ENCODE assay signal across 8 mouse cellular contexts in genomic region chr9:14613308-14614204, GRCm38 (mm10). TPM values are rescaled to one million over a fixed set of nuclear protein-coding genes. Genes with fewer than 3 reads are reported as not detected.
A peak's percentile ranks its signal among the peaks of the same experiment; 100 is the strongest.
DNase-seq lines count a peak whose midpoint lies in the region; ATAC-seq and TF ChIP-seq lines count a peak whose summit lies in the region.

No protein-coding gene starts in this region.

- peak overlapping the region; percentile 88 for H3K4me3 ChIP-seq in neural tube, embryonic 11.5 days (ENCODE audit: low read depth, low read length)
- peak overlapping the region; percentile 70 for H3K4me3 ChIP-seq in forebrain, postnatal 0 days (ENCODE audit: low read depth, low read length)
- H3K4me3 ChIP-seq in limb, embryonic 11.5 days (ENCODE audit: low read depth, low read length), result peak overlapping the region; percentile 94
- peak overlapping the region; percentile 81 for H3K4me3 ChIP-seq in olfactory bulb, adult 2 months (ENCODE audit: insufficient read depth, low read depth, low read length)

- no peaks in the 10 kb centered on the region for H3K9me3 ChIP-seq in neural tube, embryonic 11.5 days (ENCODE audit: control insufficient read depth, low read length)
- H3K9me3 ChIP-seq in forebrain, postnatal 0 days (ENCODE audit: low read length), result no peaks in the 10 kb centered on the region
- no peaks in the 10 kb centered on the region for H3K9me3 ChIP-seq in limb, embryonic 11.5 days (ENCODE audit: control insufficient read depth, low read length)

- H3K9ac ChIP-seq in neural tube, embryonic 11.5 days (ENCODE audit: low read length), result peak overlapping the region; percentile 98
- H3K9ac ChIP-seq in forebrain, postnatal 0 days, result peak overlapping the region; percentile 78
- H3K9ac ChIP-seq in limb, embryonic 11.5 days (ENCODE audit: low read length), result peak overlapping the region; percentile 98

- no peak for TF ChIP-seq POLR2A in olfactory bulb, adult 2 months (IDR thresholded peaks at IDR 0.05; ENCODE audit: insufficient read depth, low read depth, low read length)

- ATAC-seq in neural tube, embryonic 11.5 days (ENCODE audit: insufficient read depth, low FRiP score, low TSS enrichment), result peak; percentile 13; the same call in 1 of the 2 replicates
- peak; percentile 1; the same call in 1 of the 2 replicates for ATAC-seq in forebrain, postnatal 0 days
- ATAC-seq in limb, embryonic 11.5 days (ENCODE audit: insufficient number of reproducible peaks, low FRiP score, low TSS enrichment, low read depth), result no peak

- peak; percentile 38 for DNase-seq in neural tube, embryonic 11.5 days (ENCODE audit: low spot score)
- no peak for DNase-seq in neural tube, embryonic 10.5 days (ENCODE audit: extremely low spot score, low spot score)
- no peak for DNase-seq in forebrain, postnatal 0 days
- DNase-seq in limb, embryonic 11.5 days (ENCODE audit: low spot score), result no peak
- DNase-seq in spleen, postnatal 14 days (ENCODE audit: low spot score in 2 of 2), result no peak
- DNase-seq in gastrocnemius, postnatal 14 days, result no peak
- DNase-seq in left cerebral cortex, postnatal 14 days (ENCODE audit: low spot score in 2 of 2), result no peak

- no peak for TF ChIP-seq CTCF in forebrain, postnatal 0 days (IDR thresholded peaks at IDR 0.05; ENCODE audit: low read depth)
- no peak for TF ChIP-seq CTCF in olfactory bulb, adult 2 months (IDR thresholded peaks at IDR 0.05; ENCODE audit: insufficient read depth, low read depth, low read length)

- peaks cover 13% of the 10 kb centered on the region for H3K4me1 ChIP-seq in neural tube, embryonic 11.5 days (ENCODE audit: control insufficient read depth, insufficient read depth, low read length)
- peaks cover 30% of the 10 kb centered on the region for H3K4me1 ChIP-seq in forebrain, postnatal 0 days (ENCODE audit: insufficient read depth)
- H3K4me1 ChIP-seq in limb, embryonic 11.5 days (ENCODE audit: control insufficient read depth, insufficient read depth, low read length), result peaks cover 22% of the 10 kb centered on the region
- peaks cover 15% of the 10 kb centered on the region for H3K4me1 ChIP-seq in olfactory bulb, adult 2 months (ENCODE audit: control insufficient read depth, insufficient read depth, low read length)

- 15% methylated on average over 15 of the region's 15 CpGs for WGBS in neural tube, embryonic 11.5 days
- WGBS in forebrain, postnatal 0 days, result 6% methylated on average over 15 of the region's 15 CpGs
- WGBS in limb, embryonic 11.5 days, result 10% methylated on average over 15 of the region's 15 CpGs
- 8% methylated on average over 15 of the region's 15 CpGs for WGBS in olfactory bulb, adult 2 months

- H3K27me3 ChIP-seq in neural tube, embryonic 11.5 days (ENCODE audit: control insufficient read depth, insufficient read depth, low read length), result no peaks in the 10 kb centered on the region
- no peaks in the 10 kb centered on the region for H3K27me3 ChIP-seq in forebrain, postnatal 0 days (ENCODE audit: insufficient read depth, low read length)
- H3K27me3 ChIP-seq in limb, embryonic 11.5 days (ENCODE audit: control insufficient read depth, insufficient read depth, low read length), result no peaks in the 10 kb centered on the region

- H3K4me2 ChIP-seq in neural tube, embryonic 11.5 days (ENCODE audit: low read depth), result peak overlapping the region; percentile 86
- peak overlapping the region; percentile 89 for H3K4me2 ChIP-seq in forebrain, postnatal 0 days (ENCODE audit: low read depth)
- H3K4me2 ChIP-seq in limb, embryonic 11.5 days (ENCODE audit: low read depth, severe bottlenecking), result peak overlapping the region; percentile 74

- H3K27ac ChIP-seq in neural tube, embryonic 11.5 days (ENCODE audit: low read depth, low read length), result 0 out of 2 replicates have a peak overlapping the region, but pooled peaks have one; percentile 64
- H3K27ac ChIP-seq in forebrain, postnatal 0 days (ENCODE audit: low read depth, low read length), result peak overlapping the region; percentile 79
- H3K27ac ChIP-seq in limb, embryonic 11.5 days (replicated peaks; ENCODE audit: low read depth, low read length), result peak overlapping the region; percentile 81
- H3K27ac ChIP-seq in olfactory bulb, adult 2 months (ENCODE audit: insufficient read depth, low read depth, low read length), result peak overlapping the region; percentile 45

- H3K36me3 ChIP-seq in neural tube, embryonic 11.5 days (ENCODE audit: control insufficient read depth, insufficient read depth, low read length), result no peaks in the 10 kb centered on the region
- H3K36me3 ChIP-seq in forebrain, postnatal 0 days (ENCODE audit: insufficient read depth), result no peaks in the 10 kb centered on the region
- no peaks in the 10 kb centered on the region for H3K36me3 ChIP-seq in limb, embryonic 11.5 days (ENCODE audit: control insufficient read depth, insufficient read depth, low read length)

- intact Hi-C loops in gastrocnemius, postnatal 14 days (cut with DNase I; ENCODE audit: low total_unique reads), result no loop called here
- intact Hi-C loops in left cerebral cortex, postnatal 14 days (cut with DNase I), result no loop called here

RNA-seq across cellular contexts. Expression of gene Amotl1, which starts 31.3 kb away (rescaled TPM):
- 19.1 and 20.6 TPM in 2 replicates for polyA plus RNA-seq in neural tube, embryonic 11.5 days (2014; fragmentation: Nextera tagmentation; extraction: Ambion mirVana)
- 21.8 and 31.4 TPM in 2 replicates for total RNA-seq in forebrain, postnatal 0 days (2014; rRNA removed)
- polyA plus RNA-seq in forebrain, postnatal 0 days (2015; fragmentation: Nextera tagmentation; extraction: Ambion mirVana), result 3.1 and 5.2 TPM in 2 replicates
- polyA plus RNA-seq in limb, embryonic 11.5 days (2014; fragmentation: Nextera tagmentation; extraction: Ambion mirVana), result 36.9 and 40.0 TPM in 2 replicates
- 84.9 TPM in 1 of 2 replicates, not detected in the other for polyA plus RNA-seq in olfactory bulb, adult 2 months (2012; ENCODE audit: insufficient read depth, insufficient read length, low replicate concordance, missing spikeins)
- 100 to 1,000 TPM; 264 to 270 TPM for total RNA-seq in gastrocnemius, postnatal 14 days (2021)
- total RNA-seq in left cerebral cortex, postnatal 14 days (2021), result 10 to 100 TPM; 12.9 to 15.8 TPM
